Mouse (Mus musculus) urinary bladder, postnatal 14 days (tissue): ENCODE results near the gene Phf23.

ENCODE experiments used
- DNase-seq: peaks from one replicate; pipeline ENCODE4 v3.0.0; 2021; ENCODE audit warnings: low spot score

The Phf23 gene

DNA sequence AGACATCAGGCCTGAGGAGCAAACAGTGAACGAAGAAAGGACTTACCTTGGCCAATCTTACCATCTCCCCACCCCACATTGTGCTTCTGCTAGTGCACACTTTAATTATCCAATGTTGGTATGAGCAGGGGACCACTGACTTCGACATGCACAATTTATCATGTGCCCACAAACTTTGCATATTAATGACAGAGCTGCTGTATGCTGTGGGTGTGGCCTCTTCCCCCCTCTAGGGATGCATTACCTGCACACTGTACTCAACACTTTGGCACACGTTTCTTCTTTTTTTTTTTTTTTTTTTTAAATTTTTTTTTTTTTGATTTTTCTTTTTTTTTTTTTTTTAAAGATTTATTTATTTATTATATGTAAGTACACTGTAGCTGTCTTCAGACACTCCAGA is 24.8 kb upstream of the Phf23 start:
- DNase-seq: no peak

DNA sequence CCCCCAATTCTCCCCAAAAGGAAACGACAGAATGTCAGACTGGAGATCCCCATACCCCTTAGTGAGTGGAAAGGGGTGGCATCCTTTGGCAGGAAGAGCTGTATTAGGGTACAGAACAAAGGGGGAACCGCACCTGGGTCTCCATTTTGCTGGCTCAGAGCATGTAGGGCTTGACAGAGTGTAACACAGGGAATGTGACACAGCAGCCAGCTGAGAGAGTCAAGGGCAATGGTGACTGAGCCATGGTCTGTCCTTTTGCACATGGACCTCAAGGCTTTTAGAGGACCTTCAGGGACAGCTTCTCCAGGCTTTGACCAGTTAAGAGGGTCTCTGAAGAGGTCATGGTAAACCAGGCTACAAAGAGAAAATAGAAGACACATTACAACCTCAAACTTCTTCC is 20.7 kb upstream of the Phf23 start:
- no peak for DNase-seq

DNA sequence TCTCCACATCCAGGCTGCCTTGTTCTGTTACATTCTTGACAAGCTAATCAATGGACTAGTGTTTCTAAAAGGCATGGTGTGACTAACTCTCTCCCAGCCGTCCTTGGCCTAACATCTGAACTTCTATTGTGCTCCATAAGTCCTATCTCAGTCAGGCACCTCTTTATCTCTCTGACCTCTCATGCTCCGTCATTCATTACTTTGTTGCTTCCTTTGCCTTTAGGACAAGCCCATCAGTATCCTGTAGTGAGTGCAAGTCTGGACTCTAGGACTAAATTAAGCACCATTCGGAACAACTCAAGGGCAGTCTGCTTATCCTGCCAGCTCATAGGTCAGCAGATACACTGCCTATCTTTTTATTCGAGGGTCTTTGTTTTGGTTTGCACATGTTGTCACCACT is 19.3 kb upstream of the Phf23 start:
- DNase-seq: no peak

DNA sequence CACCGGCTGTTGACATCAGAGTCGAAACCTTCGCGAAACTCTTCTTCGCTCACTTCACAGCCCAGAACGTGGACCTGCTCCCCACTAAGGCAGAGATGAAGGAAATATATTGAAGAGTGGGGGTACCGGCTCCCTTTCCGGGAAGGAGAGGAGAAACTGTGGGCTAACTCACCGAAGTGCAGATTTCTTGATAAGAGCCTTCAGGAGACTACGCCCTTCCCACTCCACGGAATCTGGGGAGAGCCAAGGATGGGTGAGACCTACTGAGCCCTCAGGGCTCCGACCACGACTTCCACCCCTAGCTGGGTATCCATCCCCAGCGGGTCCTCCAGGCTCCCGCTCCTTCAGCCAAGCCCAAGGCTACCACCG is 15.8 kb upstream of the Phf23 start:
- DNase-seq: no peak

DNA sequence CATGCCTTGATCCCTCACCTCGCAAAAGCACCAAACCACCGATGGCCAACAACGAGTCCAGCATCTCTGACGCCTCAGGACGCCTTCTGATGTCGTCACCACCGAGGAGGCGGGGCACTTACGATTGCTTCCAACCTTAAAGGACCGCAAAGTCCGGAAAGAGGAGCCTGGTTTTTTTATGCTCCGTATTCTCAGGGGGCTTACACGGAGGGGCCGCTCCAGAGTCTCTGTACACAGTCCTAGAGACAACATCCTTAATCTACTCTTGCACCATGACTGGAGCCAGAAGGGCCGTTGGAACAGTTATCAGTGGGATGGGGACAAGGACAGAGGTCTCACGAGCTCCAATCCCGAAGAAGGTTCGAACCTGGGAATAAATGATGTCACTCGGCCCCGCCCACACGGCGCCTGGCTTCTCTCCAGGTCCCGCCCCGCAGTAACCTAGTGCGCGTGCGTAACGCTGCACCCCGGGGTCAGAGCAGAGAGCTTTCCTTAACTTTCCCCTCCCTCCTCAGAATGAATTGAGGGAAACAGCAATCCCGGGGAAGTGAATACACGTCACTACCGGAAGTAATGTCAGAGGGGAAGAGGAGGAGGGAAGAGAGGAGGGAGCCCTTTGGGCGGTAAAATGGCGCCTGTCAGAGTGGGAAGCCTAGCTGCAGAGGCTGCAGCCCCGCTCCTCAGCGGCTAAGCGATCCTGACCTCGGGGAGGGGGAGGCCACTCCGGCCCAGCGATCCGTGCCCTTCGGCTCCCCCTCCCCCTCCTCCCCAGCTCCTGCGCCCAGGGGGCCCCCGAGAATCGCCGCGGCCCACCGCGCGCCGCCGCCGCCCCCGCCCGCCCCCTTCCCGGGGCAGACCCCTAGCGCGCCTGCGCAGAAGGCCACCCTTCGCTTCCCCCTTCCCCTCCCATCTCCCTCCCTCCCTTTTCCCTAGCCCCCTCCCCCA is 15.1 kb upstream of the Phf23 start:
- DNase-seq: peak; percentile 96

DNA sequence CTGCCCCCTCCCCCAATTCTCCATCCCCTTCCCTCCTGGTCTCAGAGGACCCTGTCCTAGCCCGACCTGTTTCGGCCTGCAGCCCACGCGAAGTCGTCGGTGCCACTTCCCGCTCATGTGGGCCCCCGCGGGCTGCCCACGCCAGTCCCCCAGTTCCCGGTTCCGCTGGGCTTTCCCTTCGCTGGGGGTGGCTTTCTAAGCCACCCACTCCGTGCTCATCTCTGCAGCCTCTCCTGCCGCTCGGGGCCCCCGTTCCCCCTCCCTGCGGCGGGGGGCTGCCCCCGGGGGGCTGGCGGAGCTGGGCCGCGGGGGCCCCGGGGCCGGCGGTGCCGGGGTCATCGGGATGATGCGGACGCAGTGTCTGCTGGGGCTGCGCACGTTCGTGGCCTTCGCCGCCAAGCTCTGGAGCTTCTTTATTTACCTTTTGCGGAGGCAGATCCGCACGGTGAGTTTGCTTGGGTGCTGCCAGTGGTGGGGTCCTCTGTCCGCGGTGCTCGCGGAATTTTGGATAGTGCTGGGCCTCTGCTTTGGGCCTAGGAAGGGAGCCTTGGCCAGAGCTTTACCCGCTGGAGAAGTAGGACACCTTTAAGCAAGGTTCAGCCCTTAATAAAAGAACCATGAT is 14.3 kb upstream of the Phf23 start, which contains the start of gene Ctdnep1:
Gene Ctdnep1, plus strand, starts transcription at position 16 of the 622 bp plus-strand sequence.
- DNase-seq: no peak

DNA sequence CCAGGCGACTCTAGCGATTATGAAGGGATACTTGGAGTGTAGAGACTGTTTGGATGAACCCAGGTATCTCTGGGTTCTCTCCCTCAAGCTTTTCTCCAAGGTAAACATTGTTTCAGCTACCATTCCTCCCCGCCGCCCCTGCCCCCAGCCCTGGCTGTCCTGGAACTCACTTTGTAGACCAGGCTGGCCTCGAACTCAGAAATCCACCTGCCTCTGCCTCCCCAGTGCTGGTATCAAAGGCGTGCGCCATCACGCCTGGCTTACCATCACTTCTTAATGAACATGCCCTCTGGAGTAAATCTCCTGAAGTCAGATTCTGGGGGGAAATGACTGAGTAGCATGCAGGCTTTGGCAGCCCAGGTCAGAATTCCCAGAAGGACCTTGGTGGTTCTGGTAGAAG is 13.4 kb upstream of the Phf23 start, which contains the start of gene Elp5:
Gene Elp5, minus strand, starts transcription at position 293 of the 400 bp plus-strand sequence.
- no peak for DNase-seq

DNA sequence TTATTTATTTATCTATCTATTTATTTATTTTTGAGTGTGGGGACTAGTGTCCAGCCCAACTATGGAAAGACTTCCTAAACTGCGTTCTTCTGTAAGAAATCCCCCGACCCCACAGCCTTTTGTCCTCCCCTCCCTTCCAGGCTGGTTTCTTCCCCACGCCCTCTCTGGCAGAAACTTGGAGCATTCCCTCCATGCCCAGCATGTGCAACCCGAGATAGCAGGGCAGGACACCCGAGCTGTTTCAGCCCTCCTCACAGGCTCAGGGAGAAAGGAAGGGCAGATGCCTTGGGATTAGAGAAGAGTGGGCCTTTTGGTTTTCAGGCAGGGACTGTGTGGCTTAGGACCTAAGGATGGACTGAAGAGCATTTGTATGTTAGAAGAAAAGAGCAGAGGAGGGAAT is 12.7 kb upstream of the Phf23 start:
- DNase-seq: no peak

DNA sequence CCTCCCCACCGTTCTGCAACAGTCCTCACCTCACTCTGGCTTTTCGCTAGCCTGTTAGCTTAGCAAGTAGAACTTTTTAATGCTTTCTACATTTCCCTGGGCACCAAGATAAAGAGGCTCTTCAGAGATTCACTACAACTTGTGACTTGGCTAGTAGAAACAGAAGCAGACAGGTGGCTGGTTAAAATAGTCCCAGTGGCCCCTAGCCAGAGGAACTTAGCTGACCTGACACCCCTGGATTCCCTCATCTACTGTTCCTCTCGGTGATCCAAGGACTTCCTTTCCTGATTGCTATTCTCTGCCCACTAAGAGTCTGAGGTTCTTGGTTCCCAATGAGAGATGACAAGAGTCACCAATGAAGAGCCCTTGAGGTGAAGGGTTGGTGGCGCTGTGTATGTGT is 12.2 kb upstream of the Phf23 start:
- DNase-seq: no peak

DNA sequence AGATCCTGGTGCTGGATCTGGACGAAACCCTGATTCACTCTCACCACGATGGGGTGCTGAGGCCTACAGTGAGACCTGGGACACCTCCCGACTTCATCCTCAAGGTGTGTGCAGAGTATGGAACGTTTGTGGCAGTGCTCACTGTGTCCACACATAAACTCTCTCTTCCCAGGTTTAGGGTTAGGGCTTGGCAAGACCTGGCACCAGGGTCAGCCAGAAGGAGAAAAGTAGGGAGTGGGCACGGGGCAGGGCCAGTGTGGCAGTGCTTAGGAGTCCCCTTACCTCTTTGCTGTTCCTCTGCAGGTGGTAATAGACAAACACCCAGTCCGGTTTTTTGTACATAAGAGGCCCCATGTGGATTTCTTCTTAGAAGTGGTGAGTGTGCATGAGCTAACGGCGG is 11.1 kb upstream of the Phf23 start:
- no peak for DNase-seq

DNA sequence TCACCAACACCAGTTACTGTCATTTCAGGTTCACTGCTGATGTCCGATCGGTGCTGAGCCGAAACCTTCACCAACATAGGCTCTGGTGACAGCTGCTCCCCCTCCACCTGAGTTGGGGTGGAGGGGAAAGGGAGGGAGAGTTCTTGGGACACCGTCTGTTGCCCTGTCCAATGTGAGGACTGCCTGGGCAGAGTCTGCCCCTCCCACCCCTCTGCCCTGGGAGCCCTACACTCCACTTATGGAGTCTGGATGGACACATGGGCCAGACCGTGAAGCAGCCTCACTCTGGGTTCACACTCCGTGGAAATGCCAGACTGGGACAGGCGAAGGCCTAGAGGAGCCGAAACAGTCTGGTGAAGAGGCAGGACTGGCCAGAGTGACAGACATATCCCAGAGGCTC is 5.6 kb upstream of the Phf23 start:
- no peak for DNase-seq

DNA sequence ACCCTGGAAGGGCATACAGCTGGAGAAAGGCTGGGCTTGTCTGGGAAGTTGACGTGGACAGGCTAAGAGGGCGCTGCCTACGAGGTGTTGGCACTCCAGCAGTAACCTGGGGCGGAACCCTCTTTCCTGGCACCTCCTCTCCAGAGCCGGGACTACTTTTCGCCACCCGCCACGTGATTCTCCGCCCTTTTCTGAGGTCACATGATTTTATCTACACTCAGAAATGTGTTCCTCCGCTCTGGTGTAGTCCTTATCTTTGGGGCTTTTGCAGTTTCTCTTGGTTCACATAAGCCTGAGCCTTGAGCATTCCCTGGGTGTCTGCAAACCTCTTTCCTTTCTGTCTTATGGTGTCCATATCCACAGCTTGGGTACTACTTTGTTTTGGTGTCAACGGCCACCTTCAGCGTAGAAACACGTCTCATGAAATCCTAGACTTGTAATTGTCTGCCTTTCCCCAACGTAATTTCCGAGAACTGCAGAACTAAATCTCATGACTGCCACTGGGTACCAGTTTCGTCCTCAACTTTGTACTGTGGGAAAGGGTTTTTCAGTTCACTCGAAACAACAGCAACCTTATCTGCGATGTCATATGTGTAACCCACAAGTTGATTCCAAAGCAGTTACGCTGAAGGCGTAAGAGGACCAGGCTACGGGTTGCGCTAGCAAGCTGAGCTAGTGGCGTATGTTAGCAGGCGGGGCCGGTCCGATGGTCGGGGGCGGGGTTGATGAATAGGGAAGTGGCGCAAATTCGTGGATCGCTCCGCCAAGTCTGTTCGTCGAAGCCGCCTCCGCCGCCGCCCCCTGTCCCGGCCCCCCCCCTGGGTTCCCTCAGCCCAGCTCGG is 4.5 kb upstream of the Phf23 start, which contains the start of gene Gabarap:
Gene Gabarap, plus strand, starts transcription at position 294 of the 842 bp plus-strand sequence.
- DNase-seq: peak; percentile 98

DNA sequence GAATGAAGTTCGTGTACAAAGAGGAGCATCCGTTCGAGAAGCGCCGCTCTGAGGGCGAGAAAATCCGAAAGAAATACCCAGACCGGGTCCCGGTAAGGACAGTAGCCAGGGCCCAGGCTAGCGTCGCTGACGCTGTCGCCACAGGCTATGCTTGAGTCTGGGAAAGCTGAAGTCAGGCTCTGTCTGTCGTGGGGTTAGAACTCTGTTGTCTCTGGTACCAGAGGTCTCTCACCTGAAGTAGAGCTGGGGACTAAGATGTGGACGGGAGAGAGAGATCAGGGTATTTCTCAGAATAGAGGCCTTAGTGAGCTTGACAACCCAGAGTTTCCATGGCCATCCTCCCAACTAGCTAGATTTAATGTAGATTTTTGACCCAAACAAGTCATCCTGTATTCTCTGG is 3.9 kb upstream of the Phf23 start:
- no peak for DNase-seq

DNA sequence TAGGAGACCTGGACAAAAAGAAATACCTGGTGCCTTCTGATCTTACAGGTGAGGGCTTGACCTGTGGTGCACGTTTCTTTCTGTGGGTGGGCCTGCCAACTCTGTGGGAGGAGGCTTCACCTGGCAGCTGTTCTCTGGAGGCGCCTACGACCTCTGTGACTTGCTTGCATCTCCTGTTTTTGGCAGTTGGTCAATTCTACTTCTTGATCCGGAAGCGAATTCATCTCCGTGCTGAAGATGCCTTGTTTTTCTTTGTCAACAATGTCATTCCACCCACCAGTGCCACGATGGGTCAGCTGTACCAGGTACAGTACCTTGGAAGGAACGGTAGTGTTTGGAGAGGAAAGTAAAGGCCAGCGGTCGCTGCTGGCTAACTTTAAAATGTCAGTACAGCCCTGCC is 3.2 kb upstream of the Phf23 start:
- DNase-seq: no peak

DNA sequence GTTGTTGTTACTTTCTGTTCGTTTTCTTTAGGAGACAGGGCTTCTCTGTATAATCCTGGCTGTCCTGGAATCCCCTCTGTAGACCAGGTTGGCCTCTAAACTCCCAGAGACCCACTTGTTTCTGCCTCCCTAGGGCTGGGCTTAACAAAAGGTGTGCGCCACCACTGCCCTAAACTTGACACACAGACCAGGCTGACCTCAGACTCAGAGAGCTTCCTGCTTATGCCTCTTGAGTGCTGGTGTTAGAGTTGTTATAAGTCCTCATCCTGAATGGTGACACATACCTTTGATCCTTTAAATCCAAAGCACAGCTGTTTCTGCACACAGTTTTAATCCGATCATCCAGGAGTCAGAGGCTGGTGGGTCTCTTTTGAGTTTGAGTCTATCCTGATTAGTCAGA is 2.6 kb upstream of the Phf23 start:
- no peak for DNase-seq

DNA sequence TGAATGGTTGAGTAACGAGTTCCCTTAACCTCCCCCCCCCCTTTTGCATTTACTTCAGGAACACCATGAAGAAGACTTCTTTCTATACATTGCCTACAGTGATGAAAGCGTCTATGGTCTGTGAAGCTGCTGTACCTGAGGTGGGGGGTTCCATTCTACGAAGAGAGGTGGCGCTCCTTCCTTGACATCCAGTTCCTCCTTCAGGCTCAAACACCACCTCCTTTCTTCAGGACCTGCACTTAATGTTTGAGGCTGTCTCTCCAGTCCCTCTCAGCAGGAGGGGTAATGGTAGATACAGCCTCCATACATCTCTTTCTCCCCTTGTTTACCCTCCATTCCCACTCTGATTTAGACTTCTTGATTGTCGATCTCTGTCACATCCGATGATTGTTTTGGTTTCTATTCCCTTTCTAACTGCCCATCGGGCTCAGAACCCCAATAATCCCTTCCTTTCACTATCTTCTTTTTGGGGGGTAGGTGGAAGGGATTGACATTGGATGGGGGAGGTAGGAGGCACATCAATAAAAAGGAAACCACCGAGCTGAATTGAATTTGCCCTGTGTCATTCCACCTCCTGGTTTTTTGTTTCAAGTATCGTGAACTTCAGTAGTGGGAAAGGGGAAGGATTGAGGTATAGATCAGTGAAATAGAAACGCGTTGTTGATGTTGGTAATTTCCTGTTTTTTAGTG is 1.0 kb upstream of the Phf23 start:
- no peak for DNase-seq

DNA sequence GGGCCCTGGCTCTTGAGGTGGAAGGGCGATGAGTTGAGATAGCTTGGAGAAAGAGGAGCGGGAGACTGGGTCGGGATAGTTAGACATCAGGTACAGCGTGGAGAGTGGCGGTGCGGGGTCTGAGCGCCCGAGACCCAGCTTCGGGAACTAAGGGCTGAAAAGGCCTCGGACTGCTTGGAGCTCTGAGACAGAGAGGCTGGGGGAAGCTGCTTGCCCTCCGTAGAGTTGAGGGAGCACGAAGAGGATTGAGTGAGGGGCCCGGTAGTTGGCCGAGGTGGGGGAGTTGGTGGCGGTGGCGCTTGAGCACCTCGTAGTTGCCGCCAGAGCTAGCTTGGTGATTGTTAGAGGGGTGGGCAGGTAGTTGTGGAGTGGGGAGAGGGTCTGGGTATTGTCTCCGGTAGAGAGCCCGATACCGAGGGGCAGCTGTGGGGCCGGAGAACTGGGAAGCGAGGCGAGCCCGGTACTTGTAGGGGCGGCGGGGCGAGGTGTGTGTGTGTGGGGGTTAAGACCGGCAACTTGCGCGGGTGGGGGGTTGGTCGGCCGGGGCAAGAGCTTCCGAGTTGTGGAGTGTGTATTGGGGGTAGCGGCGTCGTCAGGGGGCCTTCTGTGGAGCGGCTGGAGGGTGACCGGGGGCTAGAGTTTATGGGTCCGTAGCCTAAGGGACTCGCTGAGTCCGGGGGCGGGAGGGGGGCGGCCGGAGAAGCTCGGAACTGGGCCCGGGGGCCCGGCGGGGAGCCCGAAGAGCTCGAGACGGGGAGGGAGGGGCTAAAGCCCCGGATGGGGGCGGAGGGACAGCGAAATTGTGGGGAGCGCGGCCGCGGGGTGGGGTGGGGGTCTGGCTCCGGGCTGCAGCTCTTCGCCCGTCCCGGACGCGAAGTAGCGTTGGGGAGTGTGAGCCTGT is 834 bp downstream of the Phf23 start:
- peak; percentile 64 for DNase-seq

DNA sequence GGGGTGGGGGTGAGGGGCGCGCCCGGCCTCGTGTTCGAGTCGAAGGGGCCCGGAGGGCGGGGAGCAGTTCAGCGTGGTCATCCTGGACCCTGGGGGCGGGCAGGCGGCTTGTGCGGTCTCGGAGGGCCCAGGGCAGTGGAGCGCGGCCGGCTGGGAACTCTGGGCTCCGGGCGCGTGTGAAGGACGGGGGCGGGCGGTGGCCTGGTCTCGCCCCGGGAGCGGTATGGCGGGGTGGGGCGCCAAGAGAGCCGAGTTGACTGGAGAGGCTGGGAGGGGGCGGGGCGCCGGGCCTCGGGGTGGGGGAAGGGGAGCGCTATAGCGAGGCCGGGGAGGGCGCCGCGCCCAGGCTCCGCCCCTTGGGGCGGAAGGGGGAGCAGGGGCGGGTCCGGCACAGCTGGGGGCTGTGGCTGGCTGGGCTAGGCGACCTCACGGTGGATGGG is 1.5 kb downstream of the Phf23 start:
- DNase-seq: peak; percentile 93

DNA sequence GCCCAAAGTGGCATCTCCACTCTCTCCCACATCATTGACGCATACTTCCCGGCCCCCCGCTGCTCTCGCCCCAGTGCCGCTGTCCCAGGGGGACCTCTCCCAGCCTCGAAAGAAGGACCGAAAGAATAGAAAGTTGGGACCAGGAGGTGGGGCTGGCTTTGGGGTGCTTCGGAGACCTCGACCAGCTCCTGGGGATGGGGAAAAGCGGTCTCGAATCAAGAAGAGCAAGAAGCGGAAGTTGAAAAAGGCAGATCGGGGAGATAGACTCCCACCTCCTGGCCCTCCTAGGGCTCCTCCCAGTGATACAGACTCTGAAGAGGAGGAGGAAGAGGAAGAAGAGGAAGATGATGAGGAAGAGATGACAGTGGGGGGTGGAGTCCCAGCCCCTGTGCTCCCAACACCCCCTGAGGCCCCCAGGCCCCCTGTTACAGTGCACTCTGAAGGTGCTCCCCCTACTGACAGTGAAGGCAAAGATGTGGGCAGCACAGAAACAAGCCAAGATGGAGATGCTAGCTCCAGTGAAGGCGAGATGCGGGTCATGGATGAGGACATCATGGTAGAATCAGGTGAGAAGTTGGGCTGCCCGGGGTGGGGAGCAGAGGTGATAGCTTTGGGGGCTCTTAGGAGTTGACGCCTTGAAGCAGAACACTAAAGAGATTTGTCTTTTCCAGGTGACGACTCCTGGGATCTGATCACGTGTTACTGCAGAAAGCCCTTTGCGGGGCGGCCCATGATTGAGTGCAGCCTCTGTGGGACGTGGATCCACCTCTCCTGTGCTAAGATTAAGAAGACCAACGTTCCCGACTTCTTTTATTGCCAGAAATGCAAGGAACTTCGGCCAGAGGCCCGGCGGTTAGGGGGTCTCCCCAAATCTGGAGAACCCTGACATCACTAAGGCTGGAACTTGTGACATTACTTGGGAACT is 3.3 kb downstream of the Phf23 start:
- no peak for DNase-seq

DNA sequence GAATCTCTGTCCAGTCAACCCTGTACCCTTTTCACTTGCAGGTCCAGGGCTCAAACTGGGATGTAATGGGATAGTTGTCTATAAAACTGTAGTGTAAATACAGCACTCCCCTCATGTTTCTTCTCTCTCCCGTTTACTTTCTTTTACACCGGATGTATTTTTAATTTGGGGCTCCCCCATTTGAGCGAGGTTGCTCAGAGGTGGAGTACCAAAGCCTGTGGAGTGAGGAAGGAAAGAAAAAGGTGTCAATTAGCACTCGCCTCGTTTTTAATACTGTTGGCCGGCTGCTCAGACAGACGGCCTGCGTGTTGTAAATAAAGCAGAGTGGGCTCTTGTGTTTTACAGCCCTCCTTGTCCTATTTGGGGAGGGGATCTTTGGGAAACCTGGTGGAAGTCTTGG is 4.1 kb downstream of the Phf23 start:
- no peak for DNase-seq
